Mouse (Mus musculus) G1E (cell line): Measurements from ENCODE around the gene Nutf2-ps1. TPM values are rescaled to one million over a fixed set of nuclear protein-coding genes. Genes with fewer than 3 reads are reported as not detected.

Source experiments
- ATAC-seq: 2 replicates; pipeline ENCODE4 v1.8.0; 2016; ENCODE audit warnings: mild to moderate bottlenecking; ENCODE audit not compliant: insufficient number of reproducible peaks, poor library complexity, low FRiP score, severe bottlenecking; ENCODE audit errors: extremely low read depth
- DNase-seq: peaks from one replicate; pipeline ENCODE4 v3.0.0; 2012; ENCODE audit warnings: low spot score
- H3K27me3 ChIP-seq: 2 replicates; pipeline ENCODE4 v1.6.1; 2012; ENCODE audit warnings: mild to moderate bottlenecking, low read length, inconsistent platforms; ENCODE audit not compliant: insufficient read depth
- H3K36me3 ChIP-seq: replicated peaks from 2 replicates; pipeline ENCODE3; 2012; ENCODE audit warnings: mild to moderate bottlenecking, inconsistent platforms
- H3K4me1 ChIP-seq: 2 replicates; pipeline ENCODE4 v1.6.1; 2012; ENCODE audit warnings: low read depth, low read length, inconsistent platforms, mixed read lengths; ENCODE audit not compliant: insufficient read depth
- H3K4me3 ChIP-seq: 2 replicates; pipeline ENCODE4 v1.5.1; 2012; ENCODE audit warnings: low read depth, mild to moderate bottlenecking, inconsistent platforms, low read length, moderate library complexity, mixed read lengths
- H3K9me3 ChIP-seq: replicated peaks from 2 replicates; pipeline ENCODE4 v1.6.1; 2012; ENCODE audit warnings: inconsistent platforms
- CTCF ChIP-seq: IDR thresholded peaks from 2 replicates; pipeline ENCODE4 v1.5.1; 2012; ENCODE audit warnings: low read depth, low read length, inconsistent platforms, mixed read lengths
- GATA1 ChIP-seq: IDR thresholded peaks from 2 replicates; pipeline ENCODE4 v1.6.1; 2012; ENCODE audit warnings: borderline replicate concordance, low read length, inconsistent platforms, mixed read lengths
- GATA2 ChIP-seq: IDR thresholded peaks from 2 replicates; pipeline ENCODE4 v1.6.1; 2012; ENCODE audit warnings: low read depth, low read length, inconsistent platforms, borderline replicate concordance
- POLR2AphosphoS5 ChIP-seq: IDR thresholded peaks from 2 replicates; pipeline ENCODE4 v1.6.1; 2012; ENCODE audit warnings: low read depth, low read length, inconsistent platforms; ENCODE audit not compliant: insufficient replicate concordance
- TAL1 ChIP-seq: conservative IDR thresholded peaks from 2 replicates; pipeline ENCODE4 v1.6.1; 2012; ENCODE audit warnings: low read depth, low read length, inconsistent platforms, mixed read lengths
- polyA plus RNA-seq: library from polyadenylated mRNA; stranded (reverse); fragments of >175 nt; gene quantifications from 2 replicates; pipeline ENCODE4 v1.2.3, GENCODE M21; 2012
- total RNA-seq, 2 experiments: library from RNA; stranded (forward) in 1 of 2; stranded (reverse) in 1 of 2; fragments of 200-1000 nt in 1 of 2; fragments of >200 nt in 1 of 2; fragmentation: Nextera tagmentation in 1 of 2; gene quantifications; 2 replicates each; pipeline ENCODE4 v1.2.3; 2014 to 2017

The Nutf2-ps1 gene
- total and polyA plus RNA-seq, 3 experiments = 89.6 to 224 (median 133) TPM

GRCm38 (mm10) chr19:53550972-53551371, 37.9 kb downstream of the Nutf2-ps1 start:
- no peak for TF ChIP-seq CTCF
- TF ChIP-seq POLR2AphosphoS5 = no peak
- TF ChIP-seq TAL1 = no peak
- TF ChIP-seq GATA2 = no peak
- no peak for TF ChIP-seq GATA1
- no peak overlapping the region for H3K4me3 ChIP-seq
- H3K36me3 ChIP-seq = no peaks in the 10 kb centered on the region
- ATAC-seq = no peak
- no peaks in the 10 kb centered on the region for H3K4me1 ChIP-seq
- no peak for DNase-seq
- no peaks in the 10 kb centered on the region for H3K9me3 ChIP-seq
- H3K27me3 ChIP-seq = peaks cover 14% of the 10 kb centered on the region

- ATAC-seq (no peak), DNase-seq (no peak)
- Histone ChIP-seq H3K27me3 (peaks cover 14% of the 10 kb centered on the region), H3K4me3 (no peak overlapping the region), H3K9me3 (no peaks in the 10 kb centered on the region), H3K4me1 (no peaks in the 10 kb centered on the region), H3K36me3 (no peaks in the 10 kb centered on the region)
- TF ChIP-seq GATA1 = no peak
- no peak for TF ChIP-seq GATA2
- no peak for TF ChIP-seq CTCF
- no peak for TF ChIP-seq TAL1
- TF ChIP-seq POLR2AphosphoS5 = no peak
Measured at GRCm38 (mm10) chr19:53547597-53547996, 41.3 kb downstream of the Nutf2-ps1 start.

GRCm38 (mm10) chr19:53544923-53545561, 43.8 kb downstream of the Nutf2-ps1 start:
- H3K4me3 ChIP-seq = no peak overlapping the region
- no peaks in the 10 kb centered on the region for H3K36me3 ChIP-seq
- no peak for ATAC-seq
- TF ChIP-seq GATA1 (no peak), GATA2 (no peak), TAL1 (no peak), POLR2AphosphoS5 (no peak), CTCF (no peak)
- no peaks in the 10 kb centered on the region for H3K4me1 ChIP-seq
- no peak for DNase-seq
- H3K9me3 ChIP-seq = no peaks in the 10 kb centered on the region
- peaks cover 3% of the 10 kb centered on the region; the same call in 1 of the 2 replicates for H3K27me3 ChIP-seq

GRCm38 (mm10) chr19:53543602-53544001, 45.3 kb downstream of the Nutf2-ps1 start:
- H3K4me1 ChIP-seq = no peaks in the 10 kb centered on the region
- no peaks in the 10 kb centered on the region for H3K9me3 ChIP-seq
- ATAC-seq = no peak
- no peaks in the 10 kb centered on the region for H3K27me3 ChIP-seq
- H3K36me3 ChIP-seq = no peaks in the 10 kb centered on the region
- TF ChIP-seq TAL1 (no peak), POLR2AphosphoS5 (no peak), GATA1 (no peak), CTCF (no peak), GATA2 (no peak)
- no peak for DNase-seq
- no peak overlapping the region for H3K4me3 ChIP-seq

- Histone ChIP-seq H3K36me3 (no peaks in the 10 kb centered on the region), H3K9me3 (no peaks in the 10 kb centered on the region), H3K4me3 (no peak overlapping the region), H3K4me1 (no peaks in the 10 kb centered on the region), H3K27me3 (no peaks in the 10 kb centered on the region)
- TF ChIP-seq POLR2AphosphoS5 = no peak
- no peak for TF ChIP-seq TAL1
- TF ChIP-seq GATA2 = no peak
- TF ChIP-seq CTCF = no peak
- no peak for TF ChIP-seq GATA1
- DNase-seq (no peak), ATAC-seq (no peak)
Measured at GRCm38 (mm10) chr19:53539296-53539695, 49.6 kb downstream of the Nutf2-ps1 start.

- H3K4me1 ChIP-seq = no peaks in the 10 kb centered on the region
- no peak for TF ChIP-seq TAL1
- H3K36me3 ChIP-seq = no peaks in the 10 kb centered on the region
- H3K27me3 ChIP-seq = no peaks in the 10 kb centered on the region
- H3K9me3 ChIP-seq = no peaks in the 10 kb centered on the region
- ATAC-seq (no peak), DNase-seq (no peak)
- no peak overlapping the region for H3K4me3 ChIP-seq
Measured at GRCm38 (mm10) chr19:53538796-53539195, 50.1 kb downstream of the Nutf2-ps1 start.

Other genes with a start within 250 kb of the Nutf2-ps1 start
- gene Gm10197, start 217.3 kb downstream of the Nutf2-ps1 start, total RNA-seq (2014; fragmentation: Nextera tagmentation) = not detected in 2 replicates
- gene Gm10197, start 217.3 kb downstream of the Nutf2-ps1 start, total RNA-seq (2017) = 6.6 TPM in 1 of 2 replicates, not detected in the other
- gene Gm10197, start 217.3 kb downstream of the Nutf2-ps1 start, polyA plus RNA-seq = not detected in 2 replicates
- 96.5 and 105 TPM in 2 replicates for gene Smndc1, start 198.5 kb downstream of the Nutf2-ps1 start, total RNA-seq (2014; fragmentation: Nextera tagmentation)
- 44.9 and 47.7 TPM in 2 replicates for gene Smndc1, start 198.5 kb downstream of the Nutf2-ps1 start, total RNA-seq (2017)
- gene Smndc1, start 198.5 kb downstream of the Nutf2-ps1 start, polyA plus RNA-seq = 181 and 267 TPM in 2 replicates
- not detected in 2 replicates for gene Dusp5, start 60.0 kb downstream of the Nutf2-ps1 start, total RNA-seq (2014; fragmentation: Nextera tagmentation)
- 0.05 TPM in 1 of 2 replicates, not detected in the other for gene Dusp5, start 60.0 kb downstream of the Nutf2-ps1 start, total RNA-seq (2017)
- 0.03 TPM in 1 of 2 replicates, not detected in the other for gene Dusp5, start 60.0 kb downstream of the Nutf2-ps1 start, polyA plus RNA-seq
- 198 and 227 TPM in 2 replicates for gene Smc3, start 11.3 kb upstream of the Nutf2-ps1 start, total RNA-seq (2014; fragmentation: Nextera tagmentation)
- 101 and 150 TPM in 2 replicates for gene Smc3, start 11.3 kb upstream of the Nutf2-ps1 start, total RNA-seq (2017)
- gene Smc3, start 11.3 kb upstream of the Nutf2-ps1 start, polyA plus RNA-seq = 41.9 and 45.7 TPM in 2 replicates
- gene Rbm20, start 88.2 kb upstream of the Nutf2-ps1 start, total RNA-seq (2014; fragmentation: Nextera tagmentation) = 1.1 and 2.3 TPM in 2 replicates
- gene Rbm20, start 88.2 kb upstream of the Nutf2-ps1 start, total RNA-seq (2017) = 1.7 and 2.6 TPM in 2 replicates
- 0.35 and 0.36 TPM in 2 replicates for gene Rbm20, start 88.2 kb upstream of the Nutf2-ps1 start, polyA plus RNA-seq